Mouse (Mus musculus): ENCODE measurements at regions not wholly inside any gene's neighbourhood (a gene's known extent, or its start where the extent isn't known, plus 50 kb on each side); places are given as distances from the start of the nearest gene placed in this dataset.

DNA sequence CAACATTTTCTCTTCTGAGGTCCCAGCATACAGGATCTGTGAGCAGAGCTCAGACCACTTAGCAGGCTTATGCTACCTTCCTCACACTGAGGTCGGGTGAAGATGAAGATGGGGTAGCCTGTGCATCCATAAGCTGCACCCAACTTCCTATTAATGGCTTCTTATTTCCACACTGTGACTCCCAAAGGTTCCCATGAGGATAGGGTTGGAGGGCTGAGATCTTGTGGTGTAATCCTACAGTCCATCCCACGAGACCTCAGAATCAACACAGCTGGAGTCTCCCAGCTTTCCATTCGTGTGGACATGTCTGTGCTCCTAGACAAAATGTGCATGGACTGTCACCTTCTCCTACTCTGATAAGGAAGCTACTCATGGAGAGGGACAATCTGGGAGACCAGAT, 80.0 kb upstream of the Cd93 start:
- whole genome bisulfite sequencing: 67% methylated on average over 3 of the region's 3 CpGs
- H3K4me3 ChIP-seq: no peak overlapping the region
- H3K27ac ChIP-seq: no peak overlapping the region
- H3K4me1 ChIP-seq (ENCODE audit: control insufficient read depth, insufficient read depth, low read length): peaks cover 19% of the 10 kb centered on the region
- no peaks in the 10 kb centered on the region for H3K27me3 ChIP-seq (ENCODE audit: control insufficient read depth, insufficient read depth, low read length)
- intact Hi-C loops (cut with DNase I): no loop called here
- DNase-seq: no peak
- H3K9ac ChIP-seq (ENCODE audit: low read depth, low read length): no peak overlapping the region
- no peak for TF ChIP-seq CTCF (IDR thresholded peaks at IDR 0.05)
- TF ChIP-seq POLR2A (IDR thresholded peaks at IDR 0.05; ENCODE audit: insufficient read depth, low read depth, low read length): no peak
- no peak for TF ChIP-seq EP300 (IDR thresholded peaks at IDR 0.05; ENCODE audit: insufficient read depth, low read depth, low read length)
- H3K79me2 ChIP-seq (replicated peaks; ENCODE audit: control insufficient read depth, insufficient read depth, low read length): no peaks in the 10 kb centered on the region
- peaks cover 9% of the 10 kb centered on the region for H3K36me3 ChIP-seq (ENCODE audit: control insufficient read depth, insufficient read depth, low read length)

DNA sequence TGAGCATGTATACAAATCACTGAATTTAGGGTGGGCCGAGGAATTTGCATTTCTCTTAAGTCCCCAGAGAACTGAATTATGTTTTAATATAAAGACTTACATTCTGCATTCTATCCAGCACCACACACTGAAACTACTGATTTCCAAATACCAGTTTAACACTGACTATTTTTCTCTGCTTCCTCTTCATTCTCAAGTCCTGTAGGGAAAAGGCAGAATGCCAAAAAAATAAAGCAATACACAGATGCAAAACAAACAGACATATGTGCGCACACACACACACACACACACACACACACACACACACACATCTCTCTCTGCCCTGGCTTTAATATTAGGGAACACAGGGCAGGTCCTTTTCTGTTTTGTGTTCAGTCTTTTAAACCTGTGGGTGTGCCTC, 79.6 kb upstream of the Cd93 start:
- no peak for DNase-seq
- intact Hi-C loops (cut with DNase I): no loop called here
- H3K9ac ChIP-seq (ENCODE audit: low read depth, low read length): no peak overlapping the region
- H3K27ac ChIP-seq: no peak overlapping the region
- H3K27me3 ChIP-seq (ENCODE audit: control insufficient read depth, insufficient read depth, low read length): no peaks in the 10 kb centered on the region
- H3K36me3 ChIP-seq (ENCODE audit: control insufficient read depth, insufficient read depth, low read length): peaks cover 9% of the 10 kb centered on the region
- whole genome bisulfite sequencing: 64% methylated on average over 2 of the region's 2 CpGs
- H3K79me2 ChIP-seq (replicated peaks; ENCODE audit: control insufficient read depth, insufficient read depth, low read length): no peaks in the 10 kb centered on the region
- TF ChIP-seq CTCF (IDR thresholded peaks at IDR 0.05) (no peak), POLR2A (IDR thresholded peaks at IDR 0.05; ENCODE audit: insufficient read depth, low read depth, low read length) (no peak), EP300 (IDR thresholded peaks at IDR 0.05; ENCODE audit: insufficient read depth, low read depth, low read length) (no peak)
- H3K4me1 ChIP-seq (ENCODE audit: control insufficient read depth, insufficient read depth, low read length): peaks cover 19% of the 10 kb centered on the region
- H3K4me3 ChIP-seq: no peak overlapping the region

- Histone ChIP-seq H3K4me3 (no peak overlapping the region), H3K9ac (ENCODE audit: low read depth, low read length) (no peak overlapping the region), H3K4me1 (ENCODE audit: control insufficient read depth, insufficient read depth, low read length) (peaks cover 19% of the 10 kb centered on the region), H3K79me2 (replicated peaks; ENCODE audit: control insufficient read depth, insufficient read depth, low read length) (no peaks in the 10 kb centered on the region), H3K27me3 (ENCODE audit: control insufficient read depth, insufficient read depth, low read length) (no peaks in the 10 kb centered on the region), H3K36me3 (ENCODE audit: control insufficient read depth, insufficient read depth, low read length) (peaks cover 9% of the 10 kb centered on the region), H3K27ac (peak overlapping the region; percentile 33)
- intact Hi-C loops (cut with DNase I): no loop called here
- TF ChIP-seq EP300 (IDR thresholded peaks at IDR 0.05; ENCODE audit: insufficient read depth, low read depth, low read length) (0 out of 2 replicates have a peak, but pooled peaks have one; percentile 43), POLR2A (IDR thresholded peaks at IDR 0.05; ENCODE audit: insufficient read depth, low read depth, low read length) (no peak)
- 37% methylated on average over 5 of the region's 5 CpGs for WGBS
- peak; percentile 43 to 60 for DNase-seq
Observed at GRCm38 (mm10) chr2:148521966-148522575, 78.7 kb upstream of the Cd93 start.

- peaks cover 19% of the 10 kb centered on the region for H3K4me1 ChIP-seq (ENCODE audit: control insufficient read depth, insufficient read depth, low read length)
- H3K9ac ChIP-seq (ENCODE audit: low read depth, low read length): no peak overlapping the region
- H3K79me2 ChIP-seq (replicated peaks; ENCODE audit: control insufficient read depth, insufficient read depth, low read length): no peaks in the 10 kb centered on the region
- DNase-seq: no peak
- intact Hi-C loops (cut with DNase I): no loop called here
- WGBS: 46% methylated on average over 7 of the region's 7 CpGs
- H3K36me3 ChIP-seq (ENCODE audit: control insufficient read depth, insufficient read depth, low read length): peaks cover 9% of the 10 kb centered on the region
- no peaks in the 10 kb centered on the region for H3K27me3 ChIP-seq (ENCODE audit: control insufficient read depth, insufficient read depth, low read length)
- TF ChIP-seq CTCF (IDR thresholded peaks at IDR 0.05): no peak
- no peak for TF ChIP-seq POLR2A (IDR thresholded peaks at IDR 0.05; ENCODE audit: insufficient read depth, low read depth, low read length)
- no peak for TF ChIP-seq EP300 (IDR thresholded peaks at IDR 0.05; ENCODE audit: insufficient read depth, low read depth, low read length)
- H3K27ac ChIP-seq: peak overlapping the region; percentile 30
- no peak overlapping the region for H3K4me3 ChIP-seq
Observed at GRCm38 (mm10) chr2:148520291-148520690, 76.9 kb upstream of the Cd93 start.

GRCm38 (mm10) chr2:148519689-148520290, 76.4 kb upstream of the Cd93 start:
- H3K79me2 ChIP-seq (replicated peaks; ENCODE audit: control insufficient read depth, insufficient read depth, low read length): no peaks in the 10 kb centered on the region
- H3K4me1 ChIP-seq (ENCODE audit: control insufficient read depth, insufficient read depth, low read length): peaks cover 19% of the 10 kb centered on the region
- H3K4me3 ChIP-seq: no peak overlapping the region
- intact Hi-C loops (cut with DNase I): no loop called here
- no peak for DNase-seq
- peak overlapping the region; percentile 30; the same call in 1 of the 2 replicates for H3K27ac ChIP-seq
- H3K36me3 ChIP-seq (ENCODE audit: control insufficient read depth, insufficient read depth, low read length): peaks cover 9% of the 10 kb centered on the region
- no peak overlapping the region for H3K9ac ChIP-seq (ENCODE audit: low read depth, low read length)
- H3K27me3 ChIP-seq (ENCODE audit: control insufficient read depth, insufficient read depth, low read length): no peaks in the 10 kb centered on the region
- no peak for TF ChIP-seq CTCF (IDR thresholded peaks at IDR 0.05)
- no peak for TF ChIP-seq POLR2A (IDR thresholded peaks at IDR 0.05; ENCODE audit: insufficient read depth, low read depth, low read length)
- TF ChIP-seq EP300 (IDR thresholded peaks at IDR 0.05; ENCODE audit: insufficient read depth, low read depth, low read length): no peak
- 38% methylated on average over 10 of the region's 10 CpGs for WGBS

- Histone ChIP-seq H3K27ac (no peak overlapping the region), H3K4me3 (no peak overlapping the region), H3K4me1 (ENCODE audit: control insufficient read depth, insufficient read depth, low read length) (peaks cover 15% of the 10 kb centered on the region), H3K36me3 (ENCODE audit: control insufficient read depth, insufficient read depth, low read length) (peaks cover 9% of the 10 kb centered on the region), H3K27me3 (ENCODE audit: control insufficient read depth, insufficient read depth, low read length) (no peaks in the 10 kb centered on the region), H3K9ac (ENCODE audit: low read depth, low read length) (no peak overlapping the region), H3K79me2 (replicated peaks; ENCODE audit: control insufficient read depth, insufficient read depth, low read length) (no peaks in the 10 kb centered on the region)
- WGBS: 86% methylated on average over 1 of the region's 1 CpGs
- no peak for DNase-seq
- intact Hi-C loops (cut with DNase I): no loop called here
- no peak for TF ChIP-seq CTCF (IDR thresholded peaks at IDR 0.05)
- TF ChIP-seq EP300 (IDR thresholded peaks at IDR 0.05; ENCODE audit: insufficient read depth, low read depth, low read length): no peak
- TF ChIP-seq POLR2A (IDR thresholded peaks at IDR 0.05; ENCODE audit: insufficient read depth, low read depth, low read length): no peak
Observed at GRCm38 (mm10) chr2:148517906-148518305, 74.5 kb upstream of the Cd93 start.

All from heart, adult 2 months (tissue).